Mouse (Mus musculus) C2C12 (cell line): ENCODE data around the gene Prelp. TPM values are rescaled to one million over a fixed set of nuclear protein-coding genes. Genes with fewer than 3 reads are reported as not detected.

Experiments
- H3K27me3 ChIP-seq: one replicate; pipeline ENCODE4 v1.6.1; 2011; ENCODE audit not compliant: control insufficient read depth, insufficient read depth, insufficient read length
- H3K36me3 ChIP-seq: one replicate; pipeline ENCODE4 v1.6.1; 2011; ENCODE audit not compliant: control insufficient read depth, insufficient read depth
- H3K4me3 ChIP-seq: one replicate; pipeline ENCODE4 v1.5.1; 2011; ENCODE audit warnings: mild to moderate bottlenecking, control low read depth; ENCODE audit not compliant: poor library complexity, insufficient read depth, severe bottlenecking
- H3K79me2 ChIP-seq: one replicate; pipeline ENCODE4 v1.6.1; 2011; ENCODE audit not compliant: control insufficient read depth, insufficient read depth
- H3K79me3 ChIP-seq: one replicate; pipeline ENCODE4 v1.6.1; 2011; ENCODE audit warnings: low read depth, control low read depth
- H3ac ChIP-seq: one replicate; pipeline ENCODE3; 2011; ENCODE audit warnings: low read depth; ENCODE audit not compliant: control insufficient read depth, insufficient read length
- CEBPB ChIP-seq: IDR thresholded peaks from one replicate; pipeline ENCODE4 v1.6.1; 2011; ENCODE audit warnings: low read depth, mild to moderate bottlenecking, control low read depth, moderate library complexity
- CTCF ChIP-seq: IDR thresholded peaks from one replicate; pipeline ENCODE4 v1.5.1; 2011; ENCODE audit not compliant: control insufficient read depth, insufficient read depth, insufficient read length
- FOSL1 ChIP-seq: IDR thresholded peaks from one replicate; pipeline ENCODE4 v1.8.0; 2011; ENCODE audit warnings: mild to moderate bottlenecking, low read length; ENCODE audit not compliant: poor library complexity, insufficient read depth, severe bottlenecking
- MAX ChIP-seq: IDR thresholded peaks from one replicate; pipeline ENCODE4 v1.6.1; 2011; ENCODE audit warnings: mild to moderate bottlenecking, control low read depth
- MYOD1 ChIP-seq: IDR thresholded peaks from one replicate; pipeline ENCODE4 v1.6.1; 2011; ENCODE audit warnings: low read depth; ENCODE audit not compliant: control insufficient read depth, insufficient read length
- MYOG ChIP-seq: IDR thresholded peaks from one replicate; pipeline ENCODE4 v1.6.1; 2011; ENCODE audit not compliant: control insufficient read depth, insufficient read length; ENCODE audit errors: extremely low read depth
- USF1 ChIP-seq: IDR thresholded peaks from one replicate; pipeline ENCODE4 v1.6.1; 2011; ENCODE audit warnings: low read depth, mild to moderate bottlenecking, control low read depth, moderate library complexity
- polyA plus RNA-seq: library from polyadenylated mRNA; unstranded; fragments of >200 nt; fragmentation: generic; extraction: Trizol; gene quantifications from one replicate; pipeline ENCODE4 v1.2.1, GENCODE M21; 2012; ENCODE audit warnings: missing spikeins

Prelp gene
- polyA plus RNA-seq, 1 experiment: 0.07 TPM

GRCm38 (mm10) chr1:133881813-133882212 is 39.4 kb downstream of the Prelp start:
- Histone ChIP-seq H3K79me2 (no peaks in the 10 kb centered on the region), H3K79me3 (no peaks in the 10 kb centered on the region), H3K4me3 (no peak overlapping the region), H3ac (no peak overlapping the region), H3K36me3 (no peaks in the 10 kb centered on the region), H3K27me3 (no peaks in the 10 kb centered on the region)
- TF ChIP-seq FOSL1 (no peak), MAX (no peak), MYOG (no peak), CEBPB (no peak), USF1 (no peak), MYOD1 (no peak), CTCF (no peak)

- H3K4me3 ChIP-seq: no peak overlapping the region
- H3K79me3 ChIP-seq: no peaks in the 10 kb centered on the region
- no peaks in the 10 kb centered on the region for H3K79me2 ChIP-seq
- no peaks in the 10 kb centered on the region for H3K27me3 ChIP-seq
- TF ChIP-seq CEBPB (no peak), USF1 (no peak), MYOD1 (no peak), MAX (no peak), MYOG (no peak), FOSL1 (no peak), CTCF (no peak)
- no peaks in the 10 kb centered on the region for H3K36me3 ChIP-seq
- H3ac ChIP-seq: no peak overlapping the region
Observed at GRCm38 (mm10) chr1:133878825-133879423, 42.3 kb downstream of the Prelp start.

- Histone ChIP-seq H3K27me3 (no peaks in the 10 kb centered on the region), H3ac (no peak overlapping the region), H3K4me3 (no peak overlapping the region), H3K79me2 (no peaks in the 10 kb centered on the region), H3K36me3 (no peaks in the 10 kb centered on the region), H3K79me3 (no peaks in the 10 kb centered on the region)
- no peak for TF ChIP-seq MYOD1
- no peak for TF ChIP-seq CEBPB
- TF ChIP-seq MYOG: no peak
- no peak for TF ChIP-seq FOSL1
- TF ChIP-seq USF1: no peak
- TF ChIP-seq MAX: no peak
- no peak for TF ChIP-seq CTCF
Observed at GRCm38 (mm10) chr1:133876936-133877335, 44.3 kb downstream of the Prelp start.

GRCm38 (mm10) chr1:133873086-133873813 is 48.0 kb downstream of the Prelp start:
- Histone ChIP-seq H3K27me3 (no peaks in the 10 kb centered on the region), H3K79me3 (no peaks in the 10 kb centered on the region), H3K36me3 (no peaks in the 10 kb centered on the region), H3K4me3 (no peak overlapping the region), H3ac (no peak overlapping the region), H3K79me2 (no peaks in the 10 kb centered on the region)
- TF ChIP-seq MYOG: no peak
- no peak for TF ChIP-seq MAX
- no peak for TF ChIP-seq CTCF
- TF ChIP-seq FOSL1: no peak
- TF ChIP-seq USF1: no peak
- no peak for TF ChIP-seq CEBPB
- TF ChIP-seq MYOD1: no peak

- Histone ChIP-seq H3K36me3 (no peaks in the 10 kb centered on the region), H3K27me3 (no peaks in the 10 kb centered on the region), H3ac (no peak overlapping the region), H3K4me3 (no peak overlapping the region), H3K79me3 (no peaks in the 10 kb centered on the region), H3K79me2 (no peaks in the 10 kb centered on the region)
- TF ChIP-seq MYOD1 (no peak), CEBPB (no peak)
Observed at GRCm38 (mm10) chr1:133871241-133871640, 50.0 kb downstream of the Prelp start.

- Histone ChIP-seq H3K27me3 (no peaks in the 10 kb centered on the region), H3K79me3 (no peaks in the 10 kb centered on the region), H3K79me2 (no peaks in the 10 kb centered on the region), H3K4me3 (no peak overlapping the region), H3ac (no peak overlapping the region), H3K36me3 (no peaks in the 10 kb centered on the region)
- no peak for TF ChIP-seq FOSL1
- no peak for TF ChIP-seq MYOD1
- no peak for TF ChIP-seq CEBPB
- TF ChIP-seq USF1: no peak
- no peak for TF ChIP-seq CTCF
- TF ChIP-seq MAX: no peak
- TF ChIP-seq MYOG: no peak
Observed at GRCm38 (mm10) chr1:133869221-133869620, 52.0 kb downstream of the Prelp start.
